Mouse (Mus musculus): ENCODE measurements around the gene Prps1l1.

Prps1l1 gene

DNA sequence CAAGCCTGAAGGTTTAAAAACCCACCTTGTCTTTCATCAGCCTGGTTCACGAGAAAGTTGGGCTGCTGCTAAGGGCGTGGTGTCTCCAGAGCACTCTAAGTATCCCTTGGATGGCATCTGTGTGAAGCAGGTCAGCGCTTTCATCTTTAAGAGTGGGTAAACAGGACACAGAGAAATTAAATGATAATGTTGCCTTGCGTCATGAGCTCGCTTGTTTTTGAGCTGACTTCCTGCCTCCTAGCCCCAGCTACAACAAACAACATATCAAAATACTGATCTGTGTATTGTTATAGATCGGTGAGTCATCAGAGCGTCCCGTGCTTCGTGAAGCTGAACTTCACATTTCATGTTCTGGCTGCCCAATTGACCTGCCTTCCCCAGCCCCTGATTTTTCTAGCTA lies 36.7 kb downstream of the Prps1l1 start:
- in situ Hi-C loops (cut with MboI, MseI): no loop called here

DNA sequence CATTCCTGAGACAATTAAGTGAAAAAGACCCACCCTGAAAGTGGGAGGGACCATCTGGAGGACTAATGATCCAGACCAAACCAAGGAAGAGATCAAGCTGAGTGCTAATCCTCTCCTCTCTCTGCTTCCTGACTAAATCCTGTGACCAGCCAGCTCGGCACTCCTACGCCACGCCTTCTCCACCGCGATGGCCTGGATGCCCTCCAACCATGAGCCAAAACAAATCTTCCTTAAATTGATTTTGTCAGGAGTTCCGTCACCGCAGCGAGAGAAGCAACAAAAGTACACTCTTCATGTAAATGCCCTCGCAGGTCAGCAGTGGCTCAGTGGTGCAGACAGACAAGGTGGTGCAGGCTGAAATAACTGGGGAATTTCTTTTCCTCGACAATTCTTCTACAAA lies 37.5 kb downstream of the Prps1l1 start:
- in situ Hi-C loops (cut with MboI, MseI): no loop called here

DNA sequence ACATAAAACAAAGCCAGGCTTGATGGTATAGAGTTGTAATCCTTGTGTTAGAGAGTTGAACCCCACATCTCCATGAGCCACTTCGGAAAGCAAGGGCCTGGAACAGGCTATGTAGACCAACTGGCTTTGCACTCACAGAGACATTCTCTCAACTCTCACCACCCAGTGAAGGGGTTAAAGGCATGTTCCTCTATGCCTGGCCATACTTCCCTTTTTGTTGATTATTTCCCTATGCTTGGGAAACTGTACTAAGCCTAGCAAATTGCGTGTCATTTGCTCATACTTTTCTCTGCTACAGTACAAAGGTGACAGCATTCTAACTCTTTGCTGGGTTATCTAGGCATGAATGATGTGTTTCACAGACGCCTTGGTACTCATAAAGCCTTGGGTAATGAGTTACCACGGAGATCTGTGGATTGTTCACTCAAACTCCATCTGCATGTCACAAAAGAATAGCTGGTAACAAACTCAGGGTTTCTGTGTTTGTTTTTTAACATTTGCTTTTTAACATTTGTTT lies 41.4 kb downstream of the Prps1l1 start:
- in situ Hi-C loops (cut with MboI, MseI): no loop called here

DNA sequence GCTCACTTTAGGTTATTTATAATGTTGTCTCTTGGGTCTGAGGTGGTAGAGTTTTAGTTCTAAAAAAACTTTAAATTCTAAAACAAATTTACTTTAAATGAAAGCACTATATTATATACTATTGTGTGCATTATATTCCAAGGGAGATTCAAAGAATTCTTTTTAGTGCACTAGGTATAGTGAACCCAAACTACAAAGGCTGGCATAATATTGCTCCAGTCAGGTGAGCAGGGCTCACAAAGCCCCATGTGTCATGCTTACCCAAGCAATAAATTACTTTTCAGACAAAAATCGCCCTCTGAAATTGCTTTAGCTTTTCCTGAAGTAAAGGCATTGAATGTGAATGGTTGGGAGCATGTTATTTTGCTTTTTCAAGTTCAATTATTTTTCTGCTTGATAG lies 43.0 kb downstream of the Prps1l1 start:
- in situ Hi-C loops (cut with MboI, MseI): no loop called here
